Mouse (Mus musculus): ENCODE measurements around the gene Rinl. TPM values are rescaled to one million over a fixed set of nuclear protein-coding genes. Genes with fewer than 3 reads are reported as not detected.
A peak's percentile ranks its signal among the peaks of the same experiment; 100 is the strongest.

The Rinl gene
- total and polyA plus RNA-seq, 3 experiments: 46.1 to 65.5 (median 60.6) TPM

DNA sequence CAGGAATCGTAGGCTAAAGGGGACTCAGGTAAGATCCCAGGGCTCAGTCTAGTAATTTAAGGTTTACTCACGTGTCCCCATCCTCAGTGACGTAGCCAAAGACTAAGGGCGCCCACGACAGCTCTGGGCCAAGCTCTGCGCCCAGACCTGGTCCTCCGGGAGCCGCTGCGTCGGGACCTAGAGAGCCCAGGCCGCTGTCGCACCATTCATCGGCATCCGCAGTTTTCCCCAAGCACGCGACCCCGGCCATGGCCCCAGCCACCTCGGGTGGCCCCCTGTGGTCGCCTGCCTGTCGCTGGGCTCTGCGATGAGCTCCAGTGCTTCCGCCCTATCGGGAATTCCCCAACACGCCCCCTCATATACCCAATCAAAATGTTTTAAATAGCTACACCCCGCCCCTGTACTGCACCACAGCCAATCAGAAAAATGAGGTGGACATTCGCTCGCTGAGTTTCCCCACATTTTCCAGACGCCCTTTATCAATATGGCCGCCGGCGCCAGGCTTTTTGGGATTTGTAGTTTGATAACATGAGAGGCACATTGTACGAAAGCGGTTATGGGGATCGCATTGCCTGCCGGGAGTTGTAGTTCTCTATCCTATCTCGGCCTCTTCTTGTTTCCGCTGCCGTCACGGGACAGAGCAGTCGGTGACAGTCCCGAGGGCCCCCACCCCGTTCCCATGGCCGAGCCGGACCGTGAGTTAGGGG is 22.4 kb upstream of the Rinl start, which contains the start of gene Sirt2 (continued):
- TF ChIP-seq ZMIZ1 (IDR thresholded peaks at IDR 0.05; ENCODE audit: low read depth, low read length) (no peak; the same call in 1 of the 2 replicates), SMC3 (IDR thresholded peaks at IDR 0.05; ENCODE audit: low read depth, low read length) (no peak), TCF12 (IDR thresholded peaks at IDR 0.05; ENCODE audit: low read depth, low read length) (peak; percentile 65; the same call in 1 of the 2 replicates), NRF1 (IDR thresholded peaks at IDR 0.05; ENCODE audit: low read depth, low read length) (peak; percentile 74), MYC (IDR thresholded peaks at IDR 0.05; ENCODE audit: low read depth, low read length) (peak; percentile 82), USF1 (IDR thresholded peaks at IDR 0.05; ENCODE audit: low read depth, low read length) (peak; percentile 45), PAX5 (IDR thresholded peaks at IDR 0.05; ENCODE audit: low read length) (no peak), USF2 (conservative IDR thresholded peaks at IDR 0.05; ENCODE audit: low read depth, low read length) (no peak; the same call in 1 of the 2 replicates), CHD2 (IDR thresholded peaks at IDR 0.05; ENCODE audit: low read length) (peak; percentile 92), HCFC1 (IDR thresholded peaks at IDR 0.05; ENCODE audit: low read depth, low read length) (peak; percentile 97), BHLHE40 (IDR thresholded peaks at IDR 0.05; ENCODE audit: low read depth, low read length) (peak; percentile 79), ETS1 (conservative IDR thresholded peaks at IDR 0.05; ENCODE audit: low read depth, low read length) (0 out of 2 replicates have a peak, but pooled peaks have one; percentile 22), ZC3H11A (IDR thresholded peaks at IDR 0.05; ENCODE audit: low read depth, low read length) (no peak), POLR2A (IDR thresholded peaks at IDR 0.05; ENCODE audit: low read depth, low read length) (peak; percentile 83), JUN (IDR thresholded peaks at IDR 0.05; ENCODE audit: insufficient read depth, low read depth, low read length) (no peak), ELF1 (IDR thresholded peaks at IDR 0.05; ENCODE audit: low read depth, low read length) (peak; percentile 94), ZNF384 (IDR thresholded peaks at IDR 0.05; ENCODE audit: low read depth, low read length) (no peak), MAX (IDR thresholded peaks at IDR 0.05; ENCODE audit: low read length) (peak; percentile 75), ZKSCAN1 (IDR thresholded peaks at IDR 0.05; ENCODE audit: borderline replicate concordance, low read depth, low read length) (no peak), TBP (conservative IDR thresholded peaks at IDR 0.05; ENCODE audit: low read depth, low read length) (peak; percentile 67; the same call in 1 of the 2 replicates), MEF2A (IDR thresholded peaks at IDR 0.05; ENCODE audit: borderline replicate concordance, low read depth, low read length) (peak; percentile 44; the same call in 1 of the 2 replicates)

GRCm38 (mm10) chr7:28766910-28767309 is 21.9 kb upstream of the Rinl start:
- TF ChIP-seq RCOR1 (conservative IDR thresholded peaks at IDR 0.05; ENCODE audit: low read depth, low read length): no peak
- TF ChIP-seq RAD21 (IDR thresholded peaks at IDR 0.05; ENCODE audit: low read depth, low read length): no peak
- no peak for TF ChIP-seq NRF1 (IDR thresholded peaks at IDR 0.05; ENCODE audit: low read depth, low read length)
- no peak for TF ChIP-seq MAZ (IDR thresholded peaks at IDR 0.05; ENCODE audit: low read depth, low read length)
- TF ChIP-seq UBTF (IDR thresholded peaks at IDR 0.05; ENCODE audit: low read depth, low read length): no peak
- no peak for TF ChIP-seq JUN (IDR thresholded peaks at IDR 0.05; ENCODE audit: insufficient read depth, low read depth, low read length)
- TF ChIP-seq MXI1 (IDR thresholded peaks at IDR 0.05; ENCODE audit: low read depth, low read length): no peak
- no peak for TF ChIP-seq ELF1 (IDR thresholded peaks at IDR 0.05; ENCODE audit: low read depth, low read length)
- TF ChIP-seq USF2 (conservative IDR thresholded peaks at IDR 0.05; ENCODE audit: low read depth, low read length): no peak
- TF ChIP-seq SMC3 (IDR thresholded peaks at IDR 0.05; ENCODE audit: low read depth, low read length): no peak
- TF ChIP-seq TBP (conservative IDR thresholded peaks at IDR 0.05; ENCODE audit: low read depth, low read length): no peak
- no peak for TF ChIP-seq ZMIZ1 (IDR thresholded peaks at IDR 0.05; ENCODE audit: low read depth, low read length)
- TF ChIP-seq ZKSCAN1 (IDR thresholded peaks at IDR 0.05; ENCODE audit: borderline replicate concordance, low read depth, low read length): no peak
- no peak for TF ChIP-seq BHLHE40 (IDR thresholded peaks at IDR 0.05; ENCODE audit: low read depth, low read length)
- TF ChIP-seq ZNF384 (IDR thresholded peaks at IDR 0.05; ENCODE audit: low read depth, low read length): no peak
- TF ChIP-seq CHD2 (IDR thresholded peaks at IDR 0.05; ENCODE audit: low read length): no peak
- TF ChIP-seq ZC3H11A (IDR thresholded peaks at IDR 0.05; ENCODE audit: low read depth, low read length): no peak
- TF ChIP-seq POLR2AphosphoS2 (IDR thresholded peaks at IDR 0.05; ENCODE audit: low read depth, low read length): no peak
- TF ChIP-seq POLR2A (IDR thresholded peaks at IDR 0.05; ENCODE audit: low read depth, low read length): no peak
- DNase-seq (ENCODE audit: extremely low read depth): no peak
- Histone ChIP-seq H3K4me2 (ENCODE audit: insufficient read depth, low read depth, poor library complexity, severe bottlenecking) (peak overlapping the region; percentile 83), H3K27me3 (replicated peaks) (no peaks in the 10 kb centered on the region), H3K79me2 (replicated peaks; ENCODE audit: control insufficient read depth, extremely low read depth, insufficient read depth, poor library complexity, severe bottlenecking) (peaks cover 34% of the 10 kb centered on the region), H3K4me3 (replicated peaks in 1 of 3; ENCODE audit: low read depth in 2 of 3, low read length in 2 of 3, poor library complexity in 1 of 3) (peak overlapping the region; percentile 72 to 88 (median 81)), H3K4me1 (ENCODE audit: control insufficient read depth in 1 of 2, insufficient read depth in 2 of 2) (peaks cover 14 to 40% of the 10 kb centered on the region in 2 experiments), H3K36me3 (replicated peaks in 1 of 2; ENCODE audit: control insufficient read depth in 1 of 2, insufficient read depth in 1 of 2, low read length in 1 of 2) (peaks cover 13 to 38% of the 10 kb centered on the region in 2 experiments), H3K9me3 (replicated peaks; ENCODE audit: low read length) (no peaks in the 10 kb centered on the region), H3K27ac (ENCODE audit: insufficient read depth, low read depth) (no peak overlapping the region), H3K9ac (ENCODE audit: insufficient read depth, low read depth) (peak overlapping the region; percentile 84)
- dilution Hi-C loops (cut with MboI; ENCODE audit: extremely low pct_ligation_motif_present, extremely low pct_unique_long_range_greater_than_20kb, low sequenced_read_pairs): no loop called here
- in situ Hi-C loops (cut with MboI; ENCODE audit: low pct_ligation_motif_present, low pct_unique_long_range_greater_than_20kb, low sequenced_read_pairs): no loop called here
